Mouse (Mus musculus): ENCODE measurements at regions not wholly inside any gene's neighbourhood (a gene's known extent, or its start where the extent isn't known, plus 50 kb on each side); places are given as distances from the start of the nearest gene placed in this dataset.

DNA sequence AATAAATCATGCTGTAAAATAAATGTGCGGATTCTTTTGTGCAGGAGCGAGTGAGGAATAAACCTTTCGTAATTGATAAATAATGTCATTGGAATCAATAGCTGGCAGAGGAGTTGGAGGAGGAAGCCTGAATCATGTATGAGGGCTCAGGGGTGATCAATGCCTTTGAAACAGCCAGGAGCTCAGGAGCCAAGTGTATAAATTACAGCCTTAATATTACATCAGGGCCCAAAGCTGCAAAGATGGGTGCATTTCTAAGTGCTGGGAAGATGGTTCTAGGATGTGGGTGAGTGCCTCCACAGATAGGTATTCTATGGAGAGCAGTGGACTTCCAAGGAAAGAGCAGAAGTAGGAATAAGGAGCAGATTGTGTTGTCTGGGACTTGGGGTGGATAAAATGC lies 417.0 kb downstream of the Cdk5rap2 start:
- TF ChIP-seq POLR2A (IDR thresholded peaks at IDR 0.05; ENCODE audit: extremely low read depth, insufficient read depth, low read length) (no peak), CTCF (IDR thresholded peaks at IDR 0.05; ENCODE audit: extremely low read depth, insufficient read depth, low read length) (no peak)
- Histone ChIP-seq H3K4me3 (ENCODE audit: insufficient read depth, low read length) (no peak overlapping the region), H3K27ac (ENCODE audit: insufficient read depth, low read length) (no peak overlapping the region), H3K4me1 (ENCODE audit: control insufficient read depth, insufficient read depth, low read length) (no peaks in the 10 kb centered on the region)

DNA sequence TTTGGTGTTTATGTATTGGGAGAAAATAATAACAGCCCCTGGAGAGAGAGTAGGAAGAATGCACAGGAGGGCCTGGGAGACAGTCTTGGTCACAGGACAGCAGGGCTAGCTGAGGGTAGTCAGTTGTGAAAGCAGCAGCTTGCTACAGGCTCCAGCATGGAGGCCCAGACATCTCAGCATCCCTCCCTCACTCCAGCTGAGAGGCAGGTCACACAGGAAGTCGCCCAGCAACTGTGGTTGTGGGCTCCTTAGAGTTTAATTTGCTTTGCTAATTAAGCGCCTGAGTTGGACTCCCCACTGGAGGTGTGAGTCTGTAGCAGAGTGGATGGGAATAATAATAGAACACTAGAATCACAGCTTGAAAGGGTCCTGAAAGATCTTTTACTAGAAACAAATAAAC lies 436.0 kb downstream of the Cdk5rap2 start:
- no peak overlapping the region for H3K4me3 ChIP-seq (ENCODE audit: insufficient read depth, low read length)
- no peaks in the 10 kb centered on the region for H3K4me1 ChIP-seq (ENCODE audit: control insufficient read depth, insufficient read depth, low read length)
- TF ChIP-seq CTCF (IDR thresholded peaks at IDR 0.05; ENCODE audit: extremely low read depth, insufficient read depth, low read length) (no peak), POLR2A (IDR thresholded peaks at IDR 0.05; ENCODE audit: extremely low read depth, insufficient read depth, low read length) (no peak)
- H3K27ac ChIP-seq (ENCODE audit: insufficient read depth, low read length), result no peak overlapping the region

DNA sequence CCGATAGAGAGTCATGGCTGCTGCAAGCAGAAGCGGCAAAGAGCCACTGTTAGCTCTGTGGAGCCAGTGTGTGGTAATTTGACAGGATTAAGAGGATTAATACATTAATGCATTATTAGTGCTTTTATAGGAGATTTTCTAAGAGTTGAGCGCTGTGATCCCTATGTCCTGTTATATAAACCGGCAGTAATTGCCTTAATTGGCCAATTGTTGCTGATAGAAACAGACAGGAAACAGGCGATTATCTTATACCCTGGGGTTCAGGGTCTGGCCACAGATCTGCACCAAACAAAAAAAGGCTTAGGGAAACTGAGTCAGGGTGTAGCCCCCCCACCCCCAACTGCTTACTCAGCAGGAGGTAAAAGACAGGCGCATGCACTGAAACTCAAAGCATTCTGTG lies 436.7 kb downstream of the Cdk5rap2 start:
- Histone ChIP-seq H3K4me3 (ENCODE audit: insufficient read depth, low read length) (no peak overlapping the region), H3K4me1 (ENCODE audit: control insufficient read depth, insufficient read depth, low read length) (no peaks in the 10 kb centered on the region), H3K27ac (ENCODE audit: insufficient read depth, low read length) (no peak overlapping the region)
- no peak for TF ChIP-seq CTCF (IDR thresholded peaks at IDR 0.05; ENCODE audit: extremely low read depth, insufficient read depth, low read length)
- TF ChIP-seq POLR2A (IDR thresholded peaks at IDR 0.05; ENCODE audit: extremely low read depth, insufficient read depth, low read length), result no peak

DNA sequence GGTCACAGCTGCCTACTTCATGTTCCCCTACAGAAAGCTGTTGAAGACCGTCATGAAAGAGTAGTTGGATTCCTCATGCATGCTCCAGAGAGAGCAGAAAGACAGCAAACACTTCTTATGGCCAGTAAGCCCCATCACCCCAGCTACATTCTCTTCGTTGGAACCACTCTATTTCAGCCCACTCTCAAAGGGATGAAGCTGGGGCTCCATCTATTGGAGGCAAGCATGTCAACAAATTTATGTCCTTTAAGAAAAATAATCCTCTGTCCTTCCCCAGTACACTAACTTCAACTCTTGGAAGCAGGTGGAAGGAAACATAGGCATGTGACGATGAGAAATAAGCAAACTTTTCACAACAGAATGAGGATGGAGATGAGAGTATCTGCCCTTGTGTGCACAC lies 438.5 kb downstream of the Cdk5rap2 start:
- no peak overlapping the region for H3K27ac ChIP-seq (ENCODE audit: insufficient read depth, low read length)
- H3K4me1 ChIP-seq (ENCODE audit: control insufficient read depth, insufficient read depth, low read length), result no peaks in the 10 kb centered on the region
- TF ChIP-seq POLR2A (IDR thresholded peaks at IDR 0.05; ENCODE audit: extremely low read depth, insufficient read depth, low read length), result no peak
- TF ChIP-seq CTCF (IDR thresholded peaks at IDR 0.05; ENCODE audit: extremely low read depth, insufficient read depth, low read length), result peak; percentile 30; the same call in 1 of the 2 replicates
- no peak overlapping the region for H3K4me3 ChIP-seq (ENCODE audit: insufficient read depth, low read length)

DNA sequence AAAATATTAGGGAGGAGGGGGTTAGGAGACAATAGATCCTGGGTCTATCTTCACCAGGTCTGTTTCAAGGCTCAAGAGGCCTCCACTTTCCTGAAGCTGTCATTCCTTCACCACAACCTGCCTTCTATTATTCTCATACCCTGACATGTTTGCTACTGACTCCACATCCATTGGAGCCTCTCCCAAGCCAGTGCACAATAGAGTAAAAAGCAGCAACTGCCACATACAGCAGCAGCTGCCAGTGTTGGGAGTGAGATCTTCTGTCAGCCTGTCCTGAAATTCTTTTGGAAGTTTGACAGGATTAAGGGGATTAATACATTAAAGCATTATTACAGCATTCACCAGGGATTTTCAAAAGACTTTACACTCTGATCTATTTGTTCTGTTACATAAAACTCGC lies 441.8 kb downstream of the Cdk5rap2 start:
- Histone ChIP-seq H3K4me1 (ENCODE audit: control insufficient read depth, insufficient read depth, low read length) (no peaks in the 10 kb centered on the region), H3K4me3 (ENCODE audit: insufficient read depth, low read length) (no peak overlapping the region), H3K27ac (ENCODE audit: insufficient read depth, low read length) (no peak overlapping the region)
- TF ChIP-seq POLR2A (IDR thresholded peaks at IDR 0.05; ENCODE audit: extremely low read depth, insufficient read depth, low read length), result no peak
- TF ChIP-seq CTCF (IDR thresholded peaks at IDR 0.05; ENCODE audit: extremely low read depth, insufficient read depth, low read length), result no peak

Measured in cortical plate, adult 2 months (tissue).